Mouse (Mus musculus) heart, embryonic 12.5 days (tissue): Measurements from ENCODE around the gene Grin2b. TPM values are rescaled to one million over a fixed set of nuclear protein-coding genes. Genes with fewer than 3 reads are reported as not detected.

Experiments used
- ATAC-seq: fragments of 200-750 bp; cut with Nextera tagmentation; 2 replicates; pipeline ENCODE4 v1.8.0; 2017; ENCODE audit warnings: moderate TSS enrichment, moderate library complexity; ENCODE audit not compliant: insufficient number of reproducible peaks, low FRiP score
- H3K27ac ChIP-seq: fragments of 300-500 bp; sonication (generic); 2 replicates; pipeline ENCODE4 v1.5.1; 2016; ENCODE audit warnings: mild to moderate bottlenecking, moderate library complexity; ENCODE audit not compliant: poor library complexity, severe bottlenecking
- H3K27me3 ChIP-seq: fragments of 300-500 bp; sonication (generic); replicated peaks from 2 replicates; pipeline ENCODE4 v1.6.1; 2016; ENCODE audit warnings: mild to moderate bottlenecking, moderate library complexity
- H3K36me3 ChIP-seq: fragments of 300-500 bp; sonication (generic); 2 replicates; pipeline ENCODE4 v1.6.1; 2016; ENCODE audit warnings: mild to moderate bottlenecking, moderate library complexity
- H3K4me1 ChIP-seq: fragments of 300-500 bp; sonication (generic); replicated peaks from 2 replicates; pipeline ENCODE4 v1.6.1; 2016; ENCODE audit warnings: mild to moderate bottlenecking
- H3K4me2 ChIP-seq: fragments of 300-500 bp; sonication (generic); 2 replicates; pipeline ENCODE4 v1.6.1; 2016; ENCODE audit warnings: mild to moderate bottlenecking, moderate library complexity
- H3K4me3 ChIP-seq: fragments of 300-500 bp; sonication (generic); 2 replicates; pipeline ENCODE4 v1.5.1; 2016; ENCODE audit warnings: mild to moderate bottlenecking
- H3K9ac ChIP-seq: fragments of 300-500 bp; sonication (generic); 2 replicates; pipeline ENCODE4 v1.6.1; 2016; ENCODE audit warnings: mild to moderate bottlenecking, moderate library complexity
- H3K9me3 ChIP-seq: fragments of 300-500 bp; sonication (generic); replicated peaks from 2 replicates; pipeline ENCODE4 v1.6.1; 2016; ENCODE audit warnings: mild to moderate bottlenecking, moderate library complexity
- whole genome bisulfite sequencing: fragments of 180-500 bp; shearing (Covaris S2); methylation state at CpG from one replicate; pipeline ENCODE4 v1.1.7; 2016; 5-methylcytosine and 5-hydroxymethylcytosine counted together
- polyA plus RNA-seq: library from polyadenylated mRNA; unstranded; fragments of >200 nt; fragmentation: Nextera tagmentation; extraction: Ambion mirVana; gene quantifications from 2 replicates; pipeline ENCODE4 v1.2.1, GENCODE M21; 2016

Grin2b gene
- polyA plus RNA-seq, 1 experiment from 2014 or later, result 0.20 TPM

GRCm38 (mm10) chr6:136042375-136042774, 130.9 kb downstream of the Grin2b start:
- H3K27me3 ChIP-seq, result no peaks in the 10 kb centered on the region
- no peak overlapping the region for H3K27ac ChIP-seq
- H3K9ac ChIP-seq, result no peak overlapping the region
- no peak overlapping the region for H3K4me3 ChIP-seq
- no peaks in the 10 kb centered on the region for H3K9me3 ChIP-seq
- no peak for ATAC-seq
- H3K4me2 ChIP-seq, result no peak overlapping the region
- WGBS, result 72% methylated on average over 3 of the region's 3 CpGs
- H3K36me3 ChIP-seq, result no peaks in the 10 kb centered on the region
- no peaks in the 10 kb centered on the region for H3K4me1 ChIP-seq

- Histone ChIP-seq H3K36me3 (no peaks in the 10 kb centered on the region), H3K27ac (no peak overlapping the region), H3K9me3 (no peaks in the 10 kb centered on the region), H3K4me3 (no peak overlapping the region), H3K9ac (no peak overlapping the region), H3K4me1 (no peaks in the 10 kb centered on the region), H3K27me3 (no peaks in the 10 kb centered on the region), H3K4me2 (no peak overlapping the region)
- WGBS, result 84% methylated on average over 8 of the region's 8 CpGs
- ATAC-seq, result no peak
Measured at GRCm38 (mm10) chr6:136041821-136042220, 131.5 kb downstream of the Grin2b start.

- Histone ChIP-seq H3K9ac (no peak overlapping the region), H3K27ac (no peak overlapping the region), H3K4me2 (no peak overlapping the region), H3K4me3 (no peak overlapping the region), H3K36me3 (no peaks in the 10 kb centered on the region), H3K9me3 (no peaks in the 10 kb centered on the region), H3K4me1 (no peaks in the 10 kb centered on the region), H3K27me3 (no peaks in the 10 kb centered on the region)
- 68% methylated on average over 3 of the region's 3 CpGs for WGBS
- no peak for ATAC-seq
Measured at GRCm38 (mm10) chr6:136040931-136041330, 132.4 kb downstream of the Grin2b start.

GRCm38 (mm10) chr6:136029235-136029939, 143.9 kb downstream of the Grin2b start:
- Histone ChIP-seq H3K4me3 (no peak overlapping the region), H3K9ac (no peak overlapping the region), H3K4me2 (no peak overlapping the region), H3K27me3 (no peaks in the 10 kb centered on the region), H3K36me3 (no peaks in the 10 kb centered on the region), H3K27ac (no peak overlapping the region), H3K9me3 (0 out of 2 replicates have a peak, but pooled peaks cover 5% of the 10 kb centered on the region), H3K4me1 (no peaks in the 10 kb centered on the region)
- no peak for ATAC-seq
- WGBS, result 69% methylated on average over 4 of the region's 4 CpGs

- no peaks in the 10 kb centered on the region for H3K36me3 ChIP-seq
- H3K27me3 ChIP-seq, result no peaks in the 10 kb centered on the region
- H3K27ac ChIP-seq, result no peak overlapping the region
- H3K4me3 ChIP-seq, result no peak overlapping the region
- WGBS, result 92% methylated on average over 6 of the region's 6 CpGs
- H3K9ac ChIP-seq, result no peak overlapping the region
- 0 out of 2 replicates have a peak, but pooled peaks cover 5% of the 10 kb centered on the region for H3K9me3 ChIP-seq
- no peak for ATAC-seq
- no peaks in the 10 kb centered on the region for H3K4me1 ChIP-seq
- H3K4me2 ChIP-seq, result no peak overlapping the region
Measured at GRCm38 (mm10) chr6:136026936-136027335, 146.4 kb downstream of the Grin2b start.

- Histone ChIP-seq H3K4me2 (no peak overlapping the region), H3K27me3 (no peaks in the 10 kb centered on the region), H3K36me3 (no peaks in the 10 kb centered on the region), H3K27ac (no peak overlapping the region), H3K9me3 (0 out of 2 replicates have a peak, but pooled peaks cover 4% of the 10 kb centered on the region), H3K4me3 (no peak overlapping the region), H3K9ac (no peak overlapping the region), H3K4me1 (no peaks in the 10 kb centered on the region)
- 71% methylated on average over 4 of the region's 4 CpGs for WGBS
- no peak for ATAC-seq
Measured at GRCm38 (mm10) chr6:136025801-136026200, 147.5 kb downstream of the Grin2b start.

GRCm38 (mm10) chr6:136020460-136020859, 152.9 kb downstream of the Grin2b start:
- 57% methylated on average over 3 of the region's 3 CpGs for WGBS
- H3K4me3 ChIP-seq, result no peak overlapping the region
- H3K9ac ChIP-seq, result no peak overlapping the region
- ATAC-seq, result no peak
- no peaks in the 10 kb centered on the region for H3K36me3 ChIP-seq
- H3K27me3 ChIP-seq, result no peaks in the 10 kb centered on the region
- no peaks in the 10 kb centered on the region for H3K4me1 ChIP-seq
- H3K9me3 ChIP-seq, result no peaks in the 10 kb centered on the region
- no peak overlapping the region for H3K4me2 ChIP-seq
- no peak overlapping the region for H3K27ac ChIP-seq

- ATAC-seq, result no peak
- H3K9me3 ChIP-seq, result no peaks in the 10 kb centered on the region
- H3K27me3 ChIP-seq, result no peaks in the 10 kb centered on the region
- 83% methylated on average over 1 of the region's 1 CpGs for WGBS
- no peak overlapping the region for H3K27ac ChIP-seq
- no peak overlapping the region for H3K9ac ChIP-seq
- no peak overlapping the region for H3K4me3 ChIP-seq
- no peak overlapping the region for H3K4me2 ChIP-seq
- no peaks in the 10 kb centered on the region for H3K36me3 ChIP-seq
- H3K4me1 ChIP-seq, result no peaks in the 10 kb centered on the region
Measured at GRCm38 (mm10) chr6:136018962-136019361, 154.3 kb downstream of the Grin2b start.

- 80% methylated on average over 12 of the region's 12 CpGs for WGBS
- no peaks in the 10 kb centered on the region for H3K4me1 ChIP-seq
Measured at GRCm38 (mm10) chr6:136013556-136014380, 159.5 kb downstream of the Grin2b start.

GRCm38 (mm10) chr6:136011533-136011932, 161.8 kb downstream of the Grin2b start:
- Histone ChIP-seq H3K4me2 (no peak overlapping the region), H3K4me1 (no peaks in the 10 kb centered on the region), H3K4me3 (no peak overlapping the region), H3K27me3 (no peaks in the 10 kb centered on the region), H3K9me3 (no peaks in the 10 kb centered on the region), H3K9ac (no peak overlapping the region), H3K27ac (no peak overlapping the region), H3K36me3 (no peaks in the 10 kb centered on the region)
- ATAC-seq, result no peak
- 69% methylated on average over 4 of the region's 4 CpGs for WGBS

More at GRCm38 (mm10) chr6:136013556-136014380, 159.5 kb downstream of the Grin2b start:
- Histone ChIP-seq H3K27ac (no peak overlapping the region), H3K9me3 (no peaks in the 10 kb centered on the region), H3K36me3 (no peaks in the 10 kb centered on the region), H3K4me2 (no peak overlapping the region), H3K9ac (no peak overlapping the region), H3K4me3 (no peak overlapping the region), H3K27me3 (no peaks in the 10 kb centered on the region)
- no peak for ATAC-seq

GRCm38 (mm10) chr6:136011038-136011311, 162.3 kb downstream of the Grin2b start:
- Histone ChIP-seq H3K4me3 (no peak overlapping the region), H3K27me3 (no peaks in the 10 kb centered on the region), H3K27ac (no peak overlapping the region), H3K4me2 (no peak overlapping the region), H3K36me3 (no peaks in the 10 kb centered on the region), H3K9me3 (no peaks in the 10 kb centered on the region), H3K9ac (no peak overlapping the region), H3K4me1 (no peaks in the 10 kb centered on the region)
- ATAC-seq, result no peak
- WGBS, result 79% methylated on average over 4 of the region's 4 CpGs
